Mouse (Mus musculus): ENCODE data around the gene Galnt6.

The Galnt6 gene

DNA sequence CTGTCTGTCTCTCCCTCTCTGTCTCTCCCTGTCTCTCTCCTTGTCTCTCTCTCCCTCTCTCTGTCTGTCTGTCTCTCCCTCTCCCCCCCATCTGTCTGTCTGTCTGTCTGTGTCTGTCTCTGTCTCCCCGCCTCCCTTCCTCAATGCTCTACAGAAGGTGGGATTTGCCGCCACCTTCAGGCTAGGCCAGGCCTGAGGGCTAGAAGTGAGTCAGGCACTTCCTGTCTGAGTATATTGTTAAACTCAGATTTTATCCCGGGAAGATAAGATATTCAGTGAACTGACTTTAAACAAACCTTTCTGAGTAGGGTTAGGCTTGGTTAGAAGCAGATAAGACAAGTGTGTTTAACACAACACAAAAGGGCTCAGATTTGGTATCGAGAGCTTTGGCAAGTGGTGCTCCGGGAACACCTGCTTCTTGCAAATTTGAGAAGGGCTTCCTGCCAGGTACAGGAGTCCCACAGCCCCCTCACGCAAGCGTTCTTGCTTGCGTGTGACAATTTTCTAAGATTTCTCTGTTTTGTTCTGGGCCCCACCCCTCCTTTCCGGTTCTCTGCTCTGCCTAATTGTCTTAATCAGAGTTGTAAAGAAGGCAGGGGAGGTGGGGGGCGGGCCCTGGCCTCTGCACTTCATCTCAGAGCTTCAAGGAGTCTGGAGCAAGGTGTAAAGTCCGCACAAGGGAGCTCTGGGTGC, 25.8 kb upstream of the Galnt6 start:
- DNase-seq (ENCODE audit: low read depth, low spot score) = no peak

DNA sequence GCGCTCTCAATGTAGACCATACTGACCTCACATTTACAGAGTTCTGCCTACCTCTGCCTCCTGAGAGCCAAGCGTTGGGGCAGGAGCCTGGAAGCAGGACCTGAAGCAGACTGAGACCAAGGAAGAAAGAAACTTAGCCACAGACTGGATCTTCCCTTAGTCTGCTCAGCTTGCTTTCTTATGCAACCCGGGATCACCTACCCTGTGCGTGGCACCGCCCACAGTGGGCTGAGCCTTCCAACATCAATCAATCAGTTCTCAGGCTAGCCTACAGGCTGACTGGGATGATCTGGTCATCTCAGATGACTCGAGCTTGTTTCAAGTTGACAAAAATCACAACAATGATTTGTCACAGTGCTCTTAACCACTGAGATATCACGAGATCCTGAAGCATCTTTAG, 24.9 kb upstream of the Galnt6 start:
- DNase-seq (ENCODE audit: low read depth, low spot score) = no peak

DNA sequence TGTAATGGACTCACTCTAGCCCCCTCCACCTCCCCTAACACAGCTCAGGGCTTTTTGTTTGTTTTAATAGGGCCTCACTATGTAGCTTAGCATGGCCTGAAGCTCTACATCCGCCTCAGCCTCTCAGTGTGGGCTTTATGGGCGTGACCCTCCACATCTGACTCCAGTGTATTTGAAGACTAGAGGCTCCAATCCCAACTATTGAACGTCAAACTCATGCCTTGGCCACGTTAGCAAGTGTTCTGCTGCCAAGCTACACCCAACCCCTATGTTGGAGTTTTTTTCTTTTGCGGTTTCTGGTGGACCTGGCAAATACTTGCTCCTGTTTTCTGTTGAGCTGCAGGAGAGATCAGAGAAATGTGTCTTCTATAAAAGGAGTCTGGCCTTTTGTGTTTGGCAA, 23.9 kb upstream of the Galnt6 start:
- no peak for DNase-seq (ENCODE audit: low read depth, low spot score)

- no peak for DNase-seq (ENCODE audit: low read depth, low spot score)
Measured at GRCm38 (mm10) chr15:100752439-100752838, 23.3 kb upstream of the Galnt6 start.

DNA sequence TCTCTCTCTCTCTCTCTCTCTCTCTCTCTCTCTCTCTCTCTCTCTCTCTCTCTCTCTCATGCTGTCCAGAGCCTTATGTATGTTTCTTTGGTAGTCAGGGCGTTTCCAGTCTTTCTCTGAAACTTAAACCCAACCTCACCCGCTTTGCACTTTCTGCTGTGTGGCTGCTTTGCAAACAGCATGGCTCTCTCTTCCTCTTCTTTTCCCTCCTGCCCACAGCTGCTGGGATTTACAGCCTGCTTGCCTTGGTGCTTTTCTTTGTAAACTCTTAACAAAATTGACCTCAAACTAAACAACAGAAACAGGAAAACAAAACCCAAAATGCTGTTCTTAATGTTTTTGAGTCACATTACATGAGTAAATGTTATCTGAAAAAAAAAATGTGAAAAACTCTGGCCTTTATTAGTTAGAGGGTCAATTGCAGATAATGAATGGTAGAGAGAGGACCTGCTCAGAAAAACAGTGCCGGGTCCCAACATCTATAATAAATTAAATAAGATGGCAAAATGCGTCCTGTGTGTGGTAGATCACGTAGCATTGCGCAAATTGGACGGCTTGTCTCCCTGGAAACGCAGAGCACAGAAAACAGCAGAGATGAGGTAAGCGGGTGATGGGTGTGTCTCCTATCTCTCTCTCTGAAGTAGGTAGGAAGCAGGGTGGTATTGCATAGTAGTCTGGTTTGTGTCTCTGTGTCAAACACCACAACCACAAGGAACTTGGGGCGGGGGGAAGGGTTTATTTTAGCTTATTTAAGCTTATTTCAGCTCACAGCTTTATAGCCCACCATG, 20.8 kb upstream of the Galnt6 start:
- DNase-seq (ENCODE audit: low read depth, low spot score) = no peak

DNA sequence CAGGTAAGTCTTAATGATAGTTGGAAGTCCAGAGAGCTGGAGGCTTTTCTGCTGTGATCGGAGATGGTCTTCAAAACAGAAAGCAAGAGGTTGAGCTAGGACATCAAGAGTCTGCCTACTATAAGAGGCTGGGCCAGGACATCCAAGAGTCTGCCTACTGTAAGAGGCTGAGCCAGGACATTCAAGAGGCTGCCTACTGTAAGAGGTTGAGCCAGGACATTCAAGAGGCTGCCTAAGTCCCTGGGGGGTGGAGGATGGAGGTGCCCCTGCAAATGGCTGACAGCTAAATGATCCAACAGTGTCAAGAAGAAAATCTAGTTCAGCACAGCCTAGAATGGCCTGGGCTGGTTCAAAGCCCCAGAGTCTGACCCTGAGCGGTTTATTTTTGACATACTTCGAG, 19.4 kb upstream of the Galnt6 start:
- DNase-seq (ENCODE audit: low read depth, low spot score) = no peak

DNA sequence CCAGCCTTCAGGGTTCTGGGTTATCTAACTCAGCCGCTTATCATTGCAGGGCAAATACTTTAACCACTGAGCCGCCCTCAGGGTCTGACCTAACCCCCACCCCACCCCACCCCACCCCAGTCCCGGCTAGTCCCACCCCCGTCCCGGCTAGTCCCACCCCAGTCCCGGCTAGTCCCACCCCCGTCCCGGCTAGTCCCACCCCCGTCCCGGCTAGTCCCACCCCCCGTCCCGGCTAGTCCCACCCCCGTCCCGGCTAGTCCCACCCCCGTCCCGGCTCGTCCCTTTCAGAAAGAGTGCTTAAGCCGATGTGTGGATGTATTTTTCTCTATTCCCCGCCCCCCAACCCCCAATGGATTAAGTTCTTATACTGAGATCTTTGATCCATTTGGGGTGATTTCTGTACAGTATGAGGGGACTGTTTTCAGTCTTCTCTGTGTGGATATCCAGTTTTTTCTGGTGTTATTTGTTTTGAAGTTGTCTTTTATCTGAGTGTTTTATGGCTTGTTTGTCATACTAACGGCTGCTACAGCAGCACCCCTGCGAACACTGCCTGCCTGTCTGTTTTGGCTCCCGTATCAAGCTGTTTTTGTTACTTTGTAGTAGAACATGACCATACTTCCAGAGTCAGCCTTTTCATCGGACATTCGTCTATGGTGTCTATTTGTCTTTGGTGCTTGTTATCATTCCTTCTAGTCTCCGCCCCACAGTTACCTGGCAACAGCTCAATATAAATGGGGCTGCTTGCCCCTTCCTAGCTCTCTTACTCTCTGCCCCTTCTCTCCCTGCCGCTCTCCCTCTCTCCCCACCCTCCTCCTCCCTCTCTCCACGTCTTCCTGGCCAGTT, 18.2 kb upstream of the Galnt6 start:
- no peak for DNase-seq (ENCODE audit: low read depth, low spot score)

GRCm38 (mm10) chr15:100746478-100747120, 17.4 kb upstream of the Galnt6 start:
- DNase-seq (ENCODE audit: low read depth, low spot score) = no peak

GRCm38 (mm10) chr15:100743238-100743637, 14.1 kb upstream of the Galnt6 start:
- no peak for DNase-seq (ENCODE audit: low read depth, low spot score)

DNA sequence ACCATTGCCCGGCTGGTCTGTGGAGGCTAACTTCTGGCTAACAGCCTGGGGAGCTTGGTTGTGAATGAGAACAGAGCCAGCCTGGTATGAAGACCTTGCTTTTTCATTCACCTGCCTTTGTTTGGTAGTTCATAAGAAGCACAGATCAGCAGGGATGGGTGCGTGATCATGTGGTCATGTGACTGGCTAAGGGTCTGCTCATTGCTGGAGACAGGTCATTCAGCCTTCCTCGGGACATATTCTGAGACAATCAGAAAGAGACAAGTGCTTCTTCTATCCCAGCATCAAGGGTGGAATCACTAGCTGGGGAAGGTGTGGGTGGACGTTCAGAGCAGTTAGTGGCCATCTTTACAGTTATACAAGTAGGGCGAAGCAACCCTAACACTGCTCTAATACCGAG, 10.3 kb upstream of the Galnt6 start:
- no peak for DNase-seq (ENCODE audit: low read depth, low spot score)

DNA sequence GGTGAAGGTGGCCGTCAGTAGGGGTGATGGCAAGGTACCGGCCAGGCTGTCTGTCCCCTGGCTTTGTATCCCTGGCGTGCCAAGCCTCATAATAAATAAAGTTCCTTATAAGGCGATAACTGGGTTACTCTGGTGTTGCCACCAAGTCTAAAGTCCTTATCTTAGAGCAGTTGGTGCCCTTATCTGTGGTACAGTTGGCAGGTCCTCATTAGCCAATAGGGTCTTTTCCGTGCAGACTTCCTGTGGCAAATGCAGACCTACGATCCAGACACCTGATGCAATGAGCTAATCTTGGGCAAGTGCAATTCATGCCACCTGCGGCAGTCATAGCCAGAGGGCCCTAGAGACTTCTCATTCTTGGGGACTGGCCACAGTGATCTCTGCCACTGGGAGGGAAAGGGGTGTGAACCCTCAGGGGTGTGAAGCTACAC, 9.2 kb upstream of the Galnt6 start:
- DNase-seq (ENCODE audit: low read depth, low spot score) = no peak

DNA sequence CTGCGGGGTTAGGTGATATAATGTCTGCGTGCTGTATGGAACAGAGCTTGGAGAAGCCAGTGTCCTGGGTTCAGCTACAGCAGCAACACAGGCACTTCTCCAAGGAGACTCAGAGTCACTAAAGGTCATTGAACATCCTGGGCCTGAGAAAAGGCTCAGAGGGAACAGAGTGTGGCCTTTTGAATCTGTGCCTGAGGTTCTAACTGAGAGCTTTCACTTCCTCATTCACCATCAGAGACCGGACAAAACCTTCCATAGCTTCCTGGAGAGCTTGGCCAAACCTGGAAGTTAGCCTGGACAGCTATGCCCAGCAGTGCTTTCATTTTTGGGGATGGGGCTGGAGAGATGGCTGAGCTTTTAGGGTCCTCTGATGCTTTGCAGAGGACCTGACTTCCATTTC, 8.5 kb upstream of the Galnt6 start:
- DNase-seq (ENCODE audit: low read depth, low spot score) = no peak

- DNase-seq (ENCODE audit: low read depth, low spot score) = no peak
Measured at GRCm38 (mm10) chr15:100735953-100736300, 6.8 kb upstream of the Galnt6 start.

- no peak for DNase-seq (ENCODE audit: low read depth, low spot score)
Measured at GRCm38 (mm10) chr15:100735095-100735952, 6.1 kb upstream of the Galnt6 start.

- DNase-seq (ENCODE audit: low read depth, low spot score) = no peak
Measured at GRCm38 (mm10) chr15:100732580-100732979, 3.4 kb upstream of the Galnt6 start.

DNA sequence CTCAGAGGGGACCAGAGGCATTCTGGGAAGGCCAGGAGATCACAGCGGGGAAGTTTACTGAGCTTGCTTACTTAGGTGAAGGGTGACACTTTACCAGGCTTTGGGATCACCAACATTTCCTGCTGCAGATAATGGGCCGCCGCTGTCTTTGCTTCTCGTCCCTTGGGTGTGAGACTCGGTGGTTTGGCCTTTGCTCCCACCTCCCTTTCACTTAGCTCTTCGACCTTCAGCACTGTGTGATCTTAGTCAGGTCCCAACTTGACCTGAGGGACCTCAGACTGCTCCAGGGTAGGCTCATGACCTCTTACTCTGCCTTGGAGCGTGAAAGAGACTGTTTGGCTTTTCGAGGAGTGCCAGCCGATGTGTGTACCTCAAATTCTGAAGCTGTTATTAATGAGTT, 1.9 kb upstream of the Galnt6 start:
- DNase-seq (ENCODE audit: low read depth, low spot score) = no peak

GRCm38 (mm10) chr15:100728586-100728985, 590 bp downstream of the Galnt6 start:
- no peak for DNase-seq (ENCODE audit: low read depth, low spot score)

- DNase-seq (ENCODE audit: low read depth, low spot score) = no peak
Measured at GRCm38 (mm10) chr15:100727834-100728233, 1.3 kb downstream of the Galnt6 start.

DNA sequence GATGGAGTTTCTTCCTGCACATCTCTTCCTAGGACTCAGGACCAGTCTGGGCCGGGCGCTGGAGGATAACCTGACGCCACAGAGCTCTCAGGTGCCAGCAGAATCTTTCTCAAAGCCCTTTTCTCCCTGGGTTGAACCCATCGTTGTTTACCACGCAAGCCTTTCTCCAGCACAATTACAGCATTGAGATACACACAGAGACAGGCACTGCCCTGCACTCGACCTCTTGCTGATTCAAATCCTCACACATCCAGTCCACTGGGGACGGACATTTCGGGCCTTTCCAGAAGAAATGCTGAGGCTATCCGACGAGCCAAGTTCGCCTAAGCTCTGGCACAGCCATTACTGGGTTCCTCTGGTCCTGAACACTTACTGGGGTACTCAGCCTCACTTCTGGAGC, 2.5 kb downstream of the Galnt6 start:
- no peak for DNase-seq (ENCODE audit: low read depth, low spot score)

- no peak for DNase-seq (ENCODE audit: low read depth, low spot score)
Measured at GRCm38 (mm10) chr15:100723505-100723904, 5.7 kb downstream of the Galnt6 start.

DNA sequence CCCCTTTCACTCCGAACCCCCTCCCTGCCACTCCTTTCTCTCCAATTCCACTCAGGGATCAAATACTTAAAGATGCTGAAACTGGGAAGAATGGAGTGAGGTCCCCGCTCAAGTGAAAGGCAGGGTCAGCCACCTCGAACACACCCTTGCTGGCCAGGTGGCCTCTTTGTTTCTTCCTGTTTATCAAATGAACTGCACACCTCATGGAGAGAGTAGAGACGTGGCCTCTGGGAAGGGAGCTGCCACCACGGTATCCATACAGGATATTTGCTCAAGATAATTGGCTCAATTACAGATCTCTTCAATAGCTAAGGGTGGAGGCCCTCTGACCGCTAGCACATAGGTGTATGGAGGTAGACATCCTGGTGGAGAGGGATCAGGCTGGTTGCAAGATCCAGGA, 6.6 kb downstream of the Galnt6 start:
- DNase-seq (ENCODE audit: low read depth, low spot score) = no peak
